Mouse (Mus musculus): ENCODE results near the gene Prtn3.

Prtn3 gene

GRCm38 (mm10) chr10:79927324-79928029 lies 53.2 kb downstream of the Prtn3 start:
- peak; percentile 76 for DNase-seq (ENCODE audit: low read depth)

- peak; percentile 60 for DNase-seq (ENCODE audit: low read depth)
Observed at GRCm38 (mm10) chr10:79928030-79928694, 53.9 kb downstream of the Prtn3 start.

GRCm38 (mm10) chr10:79928907-79929701 lies 54.8 kb downstream of the Prtn3 start:
- peak; percentile 10 for DNase-seq (ENCODE audit: low read depth)

- peak; percentile 10 for DNase-seq (ENCODE audit: low read depth)
Observed at GRCm38 (mm10) chr10:79929967-79930825, 55.9 kb downstream of the Prtn3 start.

- no peak for DNase-seq (ENCODE audit: low read depth)
Observed at GRCm38 (mm10) chr10:79930826-79931186, 56.5 kb downstream of the Prtn3 start.

- DNase-seq (ENCODE audit: low read depth), result no peak
Observed at GRCm38 (mm10) chr10:79931797-79932196, 57.5 kb downstream of the Prtn3 start.

GRCm38 (mm10) chr10:79932736-79933135 lies 58.5 kb downstream of the Prtn3 start:
- DNase-seq (ENCODE audit: low read depth), result no peak
